Mouse (Mus musculus) 416B (cell line): ENCODE measurements at regions not wholly inside any gene's neighbourhood (a gene's known extent, or its start where the extent isn't known, plus 50 kb on each side); places are given as distances from the start of the nearest gene placed in this dataset.
A peak's percentile ranks its signal among the peaks of the same experiment; 100 is the strongest.

Experiments used
- DNase-seq: peaks from one replicate; pipeline ENCODE4 v3.0.0; 2011; ENCODE audit warnings: low read depth

- DNase-seq: no peak
These were observed 2231.6 kb downstream of the Pcdh9 start for GRCm38 (mm10) chr14:91658654-91659421.

GRCm38 (mm10) chr14:91656011-91656410 lies 2234.5 kb downstream of the Pcdh9 start:
- no peak for DNase-seq

- no peak for DNase-seq
These were observed 2259.5 kb downstream of the Pcdh9 start for GRCm38 (mm10) chr14:91630976-91631375.

- DNase-seq: no peak
These were observed 2276.1 kb downstream of the Pcdh9 start for GRCm38 (mm10) chr14:91614391-91614790.

- no peak for DNase-seq
These were observed 2285.9 kb downstream of the Pcdh9 start for GRCm38 (mm10) chr14:91604570-91604969.

GRCm38 (mm10) chr14:91582462-91582861 lies 2308.0 kb downstream of the Pcdh9 start:
- no peak for DNase-seq

GRCm38 (mm10) chr14:91581684-91582424 lies 2308.6 kb downstream of the Pcdh9 start:
- DNase-seq: no peak

GRCm38 (mm10) chr14:91569100-91569499 lies 2321.4 kb downstream of the Pcdh9 start:
- no peak for DNase-seq

- DNase-seq: no peak
These were observed 2351.3 kb downstream of the Pcdh9 start for GRCm38 (mm10) chr14:91539181-91539580.

- no peak for DNase-seq
These were observed 2355.5 kb downstream of the Pcdh9 start for GRCm38 (mm10) chr14:91534931-91535330.

GRCm38 (mm10) chr14:91498449-91498848 lies 2392.0 kb downstream of the Pcdh9 start:
- DNase-seq: no peak

- DNase-seq: no peak
These were observed 2412.1 kb downstream of the Pcdh9 start for GRCm38 (mm10) chr14:91478358-91478870.

- no peak for DNase-seq
These were observed 2426.6 kb downstream of the Pcdh9 start for GRCm38 (mm10) chr14:91463910-91464309.

- no peak for DNase-seq
These were observed 2427.8 kb downstream of the Pcdh9 start for GRCm38 (mm10) chr14:91462671-91463070.

GRCm38 (mm10) chr14:91458756-91459155 lies 2431.7 kb downstream of the Pcdh9 start:
- peak; percentile 19 for DNase-seq
